Mouse (Mus musculus) lung, adult 2 months (tissue): Measurements from ENCODE around the gene Gm20671.

Experiments
- CTCF ChIP-seq: fragments of 200-500 bp; IDR thresholded peaks from 2 replicates; pipeline ENCODE4 v1.5.1; 2011; ENCODE audit warnings: mild to moderate bottlenecking, low read length, control low read depth; ENCODE audit not compliant: insufficient read depth
- POLR2A ChIP-seq: fragments of 200-500 bp; IDR thresholded peaks from 2 replicates; pipeline ENCODE4 v1.6.1; 2011; ENCODE audit warnings: low read depth, mild to moderate bottlenecking, control low read depth, low read length, borderline replicate concordance; ENCODE audit errors: extremely low read depth

DNA sequence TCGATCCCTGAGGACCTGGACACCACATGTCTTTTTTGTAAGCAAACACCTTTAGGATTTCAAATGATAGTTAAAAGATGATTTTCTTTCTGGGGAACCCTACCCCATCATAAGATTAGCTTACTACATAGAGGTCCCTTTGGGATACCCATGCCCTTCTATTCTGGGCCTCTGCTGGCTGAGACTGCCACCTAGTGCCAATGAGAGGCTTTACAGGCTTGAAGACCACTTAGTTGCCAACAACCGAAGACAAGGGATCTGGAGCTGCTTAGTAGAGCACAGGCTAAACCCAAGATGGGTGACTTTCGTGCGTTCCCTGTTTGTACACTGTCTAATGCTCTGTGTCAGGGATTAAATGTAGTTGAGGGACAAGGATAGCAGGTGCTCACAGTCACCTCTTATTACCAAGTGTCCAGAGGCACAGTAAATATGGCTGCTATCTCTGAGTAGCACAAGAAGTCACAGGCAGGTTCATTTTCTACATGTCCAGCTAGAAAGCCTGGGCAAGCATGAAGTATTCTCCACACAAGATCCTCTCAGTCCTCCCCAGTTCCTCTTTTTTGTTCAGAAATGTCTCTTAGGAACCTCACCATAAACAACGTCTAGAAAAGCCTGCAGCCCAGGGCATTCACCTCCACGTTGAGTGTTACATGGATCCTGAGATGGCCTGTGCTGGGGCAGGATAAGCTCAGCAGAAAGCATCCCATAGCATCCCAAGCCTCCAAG is 79.1 kb downstream of the Gm20671 start:
- TF ChIP-seq CTCF = peak; percentile 91
- TF ChIP-seq POLR2A = no peak
